Mouse (Mus musculus) spleen, adult 2 months (tissue): Measurements from ENCODE around the gene Capg.

Experiments used
- CTCF ChIP-seq: fragments of 200-500 bp; IDR thresholded peaks from 2 replicates; pipeline ENCODE4 v1.5.1; 2011; ENCODE audit warnings: mild to moderate bottlenecking, inconsistent platforms; ENCODE audit not compliant: insufficient read depth, insufficient read length, insufficient replicate concordance; ENCODE audit errors: extremely low read depth
- POLR2A ChIP-seq: fragments of 200-500 bp; IDR thresholded peaks from 2 replicates; pipeline ENCODE4 v1.6.1; 2011; ENCODE audit warnings: low read depth, low read length, inconsistent platforms

GRCm38 (mm10) chr6:72519892-72520663 lies 24.1 kb upstream of the Capg start:
- no peak for TF ChIP-seq CTCF
- TF ChIP-seq POLR2A: no peak
